Mouse (Mus musculus) MEL (cell line): Measurements from ENCODE around the gene Tmem190. TPM values are rescaled to one million over a fixed set of nuclear protein-coding genes. Genes with fewer than 3 reads are reported as not detected.

Source experiments
- DNase-seq: peaks from one replicate; pipeline ENCODE4 v3.0.0; 2011; ENCODE audit warnings: low read depth, low spot score
- H3K27ac ChIP-seq: 2 replicates; pipeline ENCODE4 v1.5.1; 2012; ENCODE audit warnings: low read depth, mild to moderate bottlenecking, control low read depth, low read length, moderate library complexity; ENCODE audit not compliant: control insufficient read depth
- H3K27me3 ChIP-seq, 2 experiments: fragments of 150-350 bp in 1 of 2; sonication (generic) in 1 of 2; 2 replicates each; pipeline ENCODE4 v1.6.1; 2012; ENCODE audit warnings: low read length in 2 of 2, mild to moderate bottlenecking in 2 of 2, improper control_type of control experiment in 1 of 2, moderate library complexity in 1 of 2; ENCODE audit not compliant: insufficient read depth in 2 of 2, control insufficient read depth in 1 of 2
- H3K36me3 ChIP-seq, 2 experiments: 2 replicates each; pipeline ENCODE4 v1.6.1; 2012 to 2014; ENCODE audit warnings: low read length in 2 of 2, improper control_type of control experiment in 1 of 2, inconsistent platforms in 1 of 2, mild to moderate bottlenecking in 1 of 2; ENCODE audit not compliant: insufficient read depth in 2 of 2, control insufficient read depth in 1 of 2
- H3K4me1 ChIP-seq, 2 experiments: fragments of 150-350 bp in 1 of 2; sonication (generic) in 1 of 2; 2 replicates each; pipeline ENCODE4 v1.6.1; 2012; ENCODE audit warnings: low read length in 2 of 2, improper control_type of control experiment in 1 of 2, mild to moderate bottlenecking in 1 of 2; ENCODE audit not compliant: insufficient read depth in 2 of 2, control insufficient read depth in 1 of 2
- H3K4me3 ChIP-seq, 2 experiments: fragments of 150-350 bp in 1 of 2; sonication (generic) in 1 of 2; 2 replicates each; pipeline ENCODE4 v1.5.1; 2012; ENCODE audit warnings: low read depth in 2 of 2, low read length in 2 of 2, mild to moderate bottlenecking in 2 of 2, moderate library complexity in 2 of 2, control low read depth in 1 of 2, improper control_type of control experiment in 1 of 2; ENCODE audit not compliant: control insufficient read depth in 1 of 2, insufficient read depth in 1 of 2
- H3K79me2 ChIP-seq: 2 replicates; pipeline ENCODE4 v1.6.1; 2012; ENCODE audit warnings: mild to moderate bottlenecking, low read length, moderate library complexity; ENCODE audit not compliant: control insufficient read depth, poor library complexity, insufficient read depth
- H3K9ac ChIP-seq: 2 replicates; pipeline ENCODE4 v1.6.1; 2012; ENCODE audit warnings: low read depth, mild to moderate bottlenecking, control low read depth, low read length, moderate library complexity; ENCODE audit not compliant: control insufficient read depth, poor library complexity, severe bottlenecking
- H3K9me3 ChIP-seq: fragments of 150-350 bp; sonication (generic); replicated peaks from 2 replicates; pipeline ENCODE4 v1.6.1; 2012; ENCODE audit warnings: mild to moderate bottlenecking, low read length, improper control_type of control experiment, moderate library complexity; ENCODE audit not compliant: insufficient read depth
- CHD1 ChIP-seq: IDR thresholded peaks from 2 replicates; pipeline ENCODE4 v1.6.1; 2012; ENCODE audit warnings: low read depth, mild to moderate bottlenecking, inconsistent platforms, low read length, improper control_type of control experiment
- CHD2 ChIP-seq: IDR thresholded peaks from 2 replicates; pipeline ENCODE4 v1.6.1; 2011; ENCODE audit warnings: low read length, improper control_type of control experiment
- CTCF ChIP-seq, 3 experiments: IDR thresholded peaks in 2 of 3; conservative IDR thresholded peaks in 1 of 3; 2 replicates each; pipeline ENCODE4 v1.5.1; 2011 to 2012; ENCODE audit warnings: low read length in 3 of 3, low read depth in 2 of 3, mild to moderate bottlenecking in 2 of 3, improper control_type of control experiment in 1 of 3, inconsistent platforms in 1 of 3, mixed read lengths in 1 of 3, moderate library complexity in 1 of 3; ENCODE audit not compliant: control insufficient read depth in 1 of 3, insufficient read depth in 1 of 3, poor library complexity in 1 of 3, severe bottlenecking in 1 of 3
- ELF1 ChIP-seq: IDR thresholded peaks from 2 replicates; pipeline ENCODE4 v1.6.1; 2014; ENCODE audit warnings: low read depth, mild to moderate bottlenecking, inconsistent platforms, low read length, improper control_type of control experiment, moderate library complexity
- ETS1 ChIP-seq: IDR thresholded peaks from 2 replicates; pipeline ENCODE4 v1.6.1; 2012; ENCODE audit warnings: low read depth, mild to moderate bottlenecking, inconsistent platforms, low read length, improper control_type of control experiment, moderate library complexity
- GATA1 ChIP-seq: IDR thresholded peaks from 2 replicates; pipeline ENCODE4 v1.6.1; 2011; ENCODE audit warnings: low read depth, low read length, improper control_type of control experiment
- KAT2A ChIP-seq: conservative IDR thresholded peaks from 2 replicates; pipeline ENCODE4 v1.6.1; 2012; ENCODE audit warnings: low read depth, low read length, improper control_type of control experiment, inconsistent platforms
- MAFK ChIP-seq: IDR thresholded peaks from 2 replicates; pipeline ENCODE4 v1.6.1; 2011; ENCODE audit warnings: low read depth, mild to moderate bottlenecking, low read length, improper control_type of control experiment, borderline replicate concordance
- MAZ ChIP-seq: IDR thresholded peaks from 2 replicates; pipeline ENCODE4 v1.6.1; 2012; ENCODE audit warnings: low read depth, mild to moderate bottlenecking, inconsistent platforms, low read length, improper control_type of control experiment
- MEF2A ChIP-seq: IDR thresholded peaks from 2 replicates; pipeline ENCODE4 v1.6.1; 2014; ENCODE audit warnings: low read depth, mild to moderate bottlenecking, inconsistent platforms, low read length, improper control_type of control experiment; ENCODE audit not compliant: poor library complexity, insufficient replicate concordance, severe bottlenecking; ENCODE audit errors: extremely low read depth
- MYB ChIP-seq: IDR thresholded peaks from 2 replicates; pipeline ENCODE4 v1.6.1; 2011; ENCODE audit warnings: mild to moderate bottlenecking, low read depth, low read length, improper control_type of control experiment
- MYC ChIP-seq: IDR thresholded peaks from 2 replicates; pipeline ENCODE4 v1.6.1; 2011; ENCODE audit warnings: low read depth, mild to moderate bottlenecking, low read length, improper control_type of control experiment, moderate library complexity
- NELFE ChIP-seq: IDR thresholded peaks from 2 replicates; pipeline ENCODE4 v1.6.1; 2011; ENCODE audit warnings: low read depth, low read length, improper control_type of control experiment
- NRF1 ChIP-seq: IDR thresholded peaks from 2 replicates; pipeline ENCODE4 v1.6.1; 2014; ENCODE audit warnings: low read depth, mild to moderate bottlenecking, inconsistent platforms, low read length, improper control_type of control experiment, moderate library complexity; ENCODE audit not compliant: poor library complexity, insufficient read depth, severe bottlenecking
- POLR2A ChIP-seq, 2 experiments: IDR thresholded peaks; 2 replicates each; pipeline ENCODE4 v1.6.1; 2011 to 2012; ENCODE audit warnings: low read length in 2 of 2, mild to moderate bottlenecking in 2 of 2, control low read depth in 1 of 2, improper control_type of control experiment in 1 of 2, low read depth in 1 of 2, moderate library complexity in 1 of 2; ENCODE audit not compliant: control insufficient read depth in 1 of 2, insufficient read depth in 1 of 2, poor library complexity in 1 of 2
- RCOR1 ChIP-seq: IDR thresholded peaks from 2 replicates; pipeline ENCODE4 v1.6.1; 2012; ENCODE audit warnings: low read depth, mild to moderate bottlenecking, inconsistent platforms, low read length, improper control_type of control experiment
- SIN3A ChIP-seq: IDR thresholded peaks from 2 replicates; pipeline ENCODE4 v1.6.1; 2012; ENCODE audit warnings: low read length, improper control_type of control experiment, inconsistent platforms
- TAL1 ChIP-seq: IDR thresholded peaks from 2 replicates; pipeline ENCODE4 v1.6.1; 2012; ENCODE audit warnings: mild to moderate bottlenecking, inconsistent platforms, low read length, moderate library complexity, mixed read lengths
- UBTF ChIP-seq: IDR thresholded peaks from 2 replicates; pipeline ENCODE4 v1.6.1; 2012; ENCODE audit warnings: low read depth, mild to moderate bottlenecking, inconsistent platforms, low read length, improper control_type of control experiment, moderate library complexity, borderline replicate concordance; ENCODE audit not compliant: insufficient read depth
- ZC3H11A ChIP-seq: IDR thresholded peaks from 2 replicates; pipeline ENCODE4 v1.6.1; 2012; ENCODE audit warnings: low read depth, mild to moderate bottlenecking, inconsistent platforms, low read length, improper control_type of control experiment
- ZMIZ1 ChIP-seq: IDR thresholded peaks from 2 replicates; pipeline ENCODE4 v1.6.1; 2012; ENCODE audit warnings: low read depth, mild to moderate bottlenecking, inconsistent platforms, low read length, improper control_type of control experiment, moderate library complexity
- polyA plus RNA-seq, 2 experiments: library from polyadenylated mRNA; stranded (reverse) in 1 of 2; unstranded in 1 of 2; fragments of >175 nt in 1 of 2; fragments of >200 nt in 1 of 2; gene quantifications; 2 replicates each; pipeline versions ENCODE4 v1.2.1 to v1.2.4; 2012; ENCODE audit warnings: low replicate concordance in 2 of 2, low read depth in 1 of 2; ENCODE audit not compliant: insufficient read length in 2 of 2, insufficient read depth in 1 of 2, missing spikeins in 1 of 2
- total RNA-seq: library from RNA; depleted of rRNA; stranded (reverse); fragments of 300-350 nt; gene quantifications from 2 replicates; pipeline ENCODE4 v1.2.3, GENCODE M21; 2012

Tmem190 gene
- total and polyA plus RNA-seq, 3 experiments = 1.6 TPM; not detected in 2

DNA sequence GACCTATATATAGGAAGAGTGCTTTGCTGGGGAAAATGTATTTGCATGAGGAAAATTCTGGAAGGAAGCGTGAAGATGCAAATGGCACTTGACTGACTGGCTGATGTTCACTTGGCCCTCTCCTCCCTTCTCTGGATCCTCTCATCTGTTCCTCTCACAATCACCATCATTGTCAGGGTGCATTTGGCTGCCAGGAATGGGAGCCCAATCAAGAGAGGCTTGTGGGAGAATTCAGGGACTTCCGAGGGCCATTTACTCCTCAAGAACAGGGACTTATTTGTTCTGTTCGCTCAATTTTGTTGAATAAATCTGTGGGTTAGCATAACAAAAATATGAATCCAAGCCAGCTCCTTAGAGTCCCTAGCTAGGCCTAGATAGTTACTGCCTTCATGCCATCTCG is 39.0 kb downstream of the Tmem190 start:
- Histone ChIP-seq H3K9ac (no peak overlapping the region), H3K27ac (no peak overlapping the region)
- DNase-seq = no peak

DNA sequence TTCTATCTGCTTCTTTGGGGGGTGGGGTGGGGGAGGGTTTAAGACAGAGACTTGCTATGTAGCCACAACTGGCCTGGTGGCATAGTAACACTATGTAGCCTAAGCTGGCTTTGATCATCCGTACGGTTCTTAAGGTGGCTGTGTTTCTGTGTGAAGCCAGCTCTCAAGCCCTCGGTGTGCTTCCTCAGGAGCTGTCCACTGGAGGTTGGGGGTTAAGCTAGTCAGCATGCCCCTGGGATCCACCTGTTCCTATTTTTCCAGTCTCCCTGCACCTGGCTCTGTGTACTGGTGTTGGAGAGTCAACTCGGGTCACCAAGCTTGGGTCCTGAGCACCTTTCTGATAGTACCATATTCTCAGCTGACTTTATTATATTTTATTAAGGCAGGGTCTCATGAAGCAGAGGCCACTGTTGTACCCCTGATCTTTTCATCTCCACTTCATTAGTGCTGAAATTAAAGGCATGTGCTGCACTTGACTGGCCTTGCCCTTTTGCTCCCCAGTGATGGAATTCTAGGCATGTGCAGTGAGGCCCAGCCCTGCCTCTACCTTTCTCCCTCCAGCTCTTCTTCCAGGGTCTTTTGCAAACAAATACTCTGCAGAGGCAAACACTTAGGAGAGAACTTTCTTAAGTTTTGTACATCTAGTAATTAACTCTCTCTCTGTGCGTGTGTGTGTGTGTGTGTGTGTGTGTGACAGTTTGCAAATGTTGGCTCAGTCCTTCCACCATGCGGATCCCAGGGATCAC is 39.6 kb downstream of the Tmem190 start:
- Histone ChIP-seq H3K36me3 (no peaks in the 10 kb centered on the region), H3K4me3 (no peak overlapping the region)
- TF ChIP-seq ETS1 (no peak), CHD2 (no peak), NRF1 (no peak), ELF1 (no peak), MYB (no peak), SIN3A (no peak), ZC3H11A (no peak), CTCF (IDR thresholded peaks at IDR 0.05 in 2 of 3, conservative IDR thresholded peaks at IDR 0.05 in 1 of 3; ENCODE audit: control insufficient read depth in 1 of 3, insufficient read depth in 1 of 3, low read depth in 2 of 3, low read length in 3 of 3, poor library complexity in 1 of 3, severe bottlenecking in 1 of 3) (no peak), KAT2A (no peak), MAZ (no peak), TAL1 (no peak), ZMIZ1 (no peak), MAFK (no peak), NELFE (no peak), POLR2A (IDR thresholded peaks at IDR 0.05; ENCODE audit: control insufficient read depth in 1 of 2, insufficient read depth in 1 of 2, low read depth in 1 of 2, low read length in 2 of 2, poor library complexity in 1 of 2) (no peak), MEF2A (no peak), GATA1 (no peak), MYC (no peak), CHD1 (no peak), RCOR1 (no peak)
- TF ChIP-seq, all 39 proteins: peak for 0
- H3K9ac ChIP-seq = no peak overlapping the region
- no peaks in the 10 kb centered on the region for H3K4me1 ChIP-seq
- DNase-seq = no peak
- no peak overlapping the region for H3K27ac ChIP-seq
- H3K27me3 ChIP-seq = peaks cover 4 to 13% of the 10 kb centered on the region in 2 experiments; a peak in 3 of 4 replicates
- no peaks in the 10 kb centered on the region for H3K79me2 ChIP-seq
- no peaks in the 10 kb centered on the region for H3K9me3 ChIP-seq

More for the DNA sequence above, 39.0 kb downstream of the Tmem190 start:
- TF ChIP-seq UBTF = no peak
- peaks cover 4 to 13% of the 10 kb centered on the region in 2 experiments; a peak in 3 of 4 replicates for H3K27me3 ChIP-seq
- no peaks in the 10 kb centered on the region for H3K36me3 ChIP-seq
- H3K4me1 ChIP-seq = no peaks in the 10 kb centered on the region
- H3K4me3 ChIP-seq = no peak overlapping the region
- no peaks in the 10 kb centered on the region for H3K79me2 ChIP-seq
- no peaks in the 10 kb centered on the region for H3K9me3 ChIP-seq
